Mouse (Mus musculus) cerebellum, adult 2 months (tissue): ENCODE results near the gene Trrap. TPM values are rescaled to one million over a fixed set of nuclear protein-coding genes. Genes with fewer than 3 reads are reported as not detected.

ENCODE experiments used
- DNase-seq, 2 experiments: peaks; one replicate each; pipeline ENCODE4 v3.0.0; 2021
- H3K27ac ChIP-seq: fragments of 200-500 bp; 2 replicates; pipeline ENCODE4 v1.5.1; 2012; ENCODE audit warnings: low read length, control low read depth, inconsistent platforms; ENCODE audit not compliant: insufficient read depth
- H3K27me3 ChIP-seq: fragments of 200-500 bp; 2 replicates; pipeline ENCODE4 v1.6.1; 2012; ENCODE audit warnings: inconsistent platforms, mild to moderate bottlenecking, low read length, moderate library complexity; ENCODE audit not compliant: control insufficient read depth, insufficient read depth
- H3K4me1 ChIP-seq: fragments of 200-500 bp; 2 replicates; pipeline ENCODE4 v1.6.1; 2011; ENCODE audit warnings: low read length; ENCODE audit not compliant: control insufficient read depth, insufficient read depth
- H3K4me3 ChIP-seq: fragments of 200-500 bp; replicated peaks from 2 replicates; pipeline ENCODE3; 2011; ENCODE audit warnings: mild to moderate bottlenecking, low read depth, low read length, control low read depth; ENCODE audit not compliant: insufficient read depth
- CTCF ChIP-seq: fragments of 200-500 bp; IDR thresholded peaks from 2 replicates; pipeline ENCODE4 v1.5.1; 2011; ENCODE audit warnings: low read depth, mild to moderate bottlenecking, control low read depth, low read length, moderate library complexity, borderline replicate concordance; ENCODE audit not compliant: insufficient read depth
- POLR2A ChIP-seq: fragments of 200-500 bp; IDR thresholded peaks from 2 replicates; pipeline ENCODE4 v1.6.1; 2011; ENCODE audit warnings: low read length, control low read depth, borderline replicate concordance; ENCODE audit not compliant: insufficient read depth
- WGBS: fragments of 180-500 bp; shearing (Covaris S2); methylation state at CpG from one replicate; pipeline ENCODE4 v1.1.7; 2018; 5-methylcytosine and 5-hydroxymethylcytosine counted together
- polyA plus RNA-seq: library from polyadenylated mRNA; depleted of rRNA; stranded (reverse); fragments of >200 nt; gene quantifications from 2 replicates; pipeline ENCODE4 v1.2.3, GENCODE M21; 2012

The Trrap gene
- polyA plus RNA-seq, 1 experiment, result 128 TPM

DNA sequence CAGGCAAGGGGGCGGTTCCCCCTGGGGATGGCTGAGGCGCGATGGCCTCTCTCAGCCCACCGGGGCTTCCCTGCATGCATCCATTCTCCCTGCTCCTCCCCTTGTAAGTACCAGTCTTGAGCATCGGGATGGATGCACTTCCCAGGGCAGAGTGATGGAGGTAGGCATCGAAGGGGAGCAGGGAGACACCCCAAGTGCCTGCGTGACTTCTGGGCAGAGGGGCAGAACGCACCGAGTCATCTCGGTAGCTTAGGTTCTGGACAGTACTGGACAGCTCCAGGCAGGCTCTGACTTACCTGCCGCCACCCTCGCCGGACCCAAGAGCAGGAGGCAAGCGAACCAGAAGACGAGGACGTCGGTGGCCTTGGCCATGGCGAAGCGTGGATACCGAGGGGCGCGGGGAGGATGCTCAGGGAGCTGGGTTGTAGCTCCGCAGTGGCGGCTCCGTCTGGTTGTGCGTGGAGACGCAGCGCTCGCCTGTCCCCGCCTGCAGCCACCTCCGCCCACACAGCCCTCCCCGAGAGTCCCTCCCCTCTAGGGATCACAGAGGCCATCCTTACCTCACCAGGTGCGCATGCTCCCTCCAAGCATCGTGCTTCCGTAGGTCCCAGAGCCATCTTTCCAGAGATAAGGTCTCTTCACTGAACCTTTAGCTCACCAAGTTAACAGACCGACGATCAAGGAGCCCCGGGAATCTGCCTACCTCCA lies 6.2 kb upstream of the Trrap start, which contains the start of gene Tmem130:
Gene Tmem130 (minus strand): TSS at position 658 of the 708 bp plus-strand sequence.
- peak; percentile 91 to 94 for DNase-seq
- TF ChIP-seq POLR2A, result peak; percentile 77
- TF ChIP-seq CTCF, result no peak
- WGBS, result 1% methylated on average over 38 of the region's 38 CpGs
- Histone ChIP-seq H3K27ac (peak within 1 kb of the TSS; percentile 45), H3K4me1 (peaks cover 5% of the 10 kb centered on the region), H3K4me3 (peak within 1 kb of the TSS; percentile 74), H3K27me3 (no peaks in the 10 kb centered on the region)

DNA sequence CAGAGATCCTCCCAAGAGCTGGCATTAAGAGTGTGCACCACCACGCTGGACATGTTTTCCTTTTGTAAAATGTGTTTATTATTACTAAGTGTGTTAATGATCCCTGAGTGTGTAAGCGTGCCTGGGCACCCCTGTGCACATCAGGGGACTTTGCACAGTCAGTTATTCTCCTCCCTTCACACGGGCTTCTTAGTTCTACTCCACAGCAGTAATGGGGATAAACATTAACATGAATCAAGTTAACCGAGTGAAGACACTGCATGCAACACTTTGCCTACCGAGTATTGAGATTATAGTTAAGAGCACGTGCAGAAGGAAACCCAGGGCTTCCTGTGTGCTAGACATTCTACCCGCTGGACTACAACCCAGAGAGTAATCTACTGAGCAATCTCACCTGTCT lies 1.5 kb upstream of the Trrap start:
- H3K27me3 ChIP-seq, result no peaks in the 10 kb centered on the region
- no peak overlapping the region for H3K4me3 ChIP-seq
- 86% methylated on average over 7 of the region's 7 CpGs for WGBS
- TF ChIP-seq CTCF (no peak), POLR2A (no peak)
- DNase-seq, result no peak
- peaks cover 3% of the 10 kb centered on the region; the same call in 1 of the 2 replicates for H3K4me1 ChIP-seq
- no peak overlapping the region for H3K27ac ChIP-seq

DNA sequence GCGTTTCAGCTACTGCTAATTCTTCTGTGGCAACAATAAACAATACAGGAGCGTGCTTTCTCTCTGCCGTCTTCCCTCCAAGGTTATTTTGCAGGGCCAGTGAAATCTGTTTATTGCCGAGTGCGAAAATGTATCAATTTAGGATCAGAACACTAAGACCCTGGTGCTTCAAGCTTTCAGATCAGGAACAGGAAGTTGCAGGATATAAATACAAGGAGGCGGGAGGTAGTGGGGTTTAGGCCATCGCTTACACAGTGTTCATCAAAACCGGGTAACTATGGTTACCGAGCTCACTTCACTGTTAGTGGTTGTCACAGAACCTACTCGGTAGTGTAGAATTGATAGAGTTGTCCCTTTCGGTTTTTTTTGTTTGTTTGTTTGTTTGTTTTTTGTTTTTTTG lies 886 bp upstream of the Trrap start:
- no peak for DNase-seq
- Histone ChIP-seq H3K27me3 (no peaks in the 10 kb centered on the region), H3K27ac (no peak overlapping the region), H3K4me3 (no peak overlapping the region), H3K4me1 (peaks cover 3% of the 10 kb centered on the region; the same call in 1 of the 2 replicates)
- WGBS, result 84% methylated on average over 11 of the region's 11 CpGs
- TF ChIP-seq CTCF, result no peak

DNA sequence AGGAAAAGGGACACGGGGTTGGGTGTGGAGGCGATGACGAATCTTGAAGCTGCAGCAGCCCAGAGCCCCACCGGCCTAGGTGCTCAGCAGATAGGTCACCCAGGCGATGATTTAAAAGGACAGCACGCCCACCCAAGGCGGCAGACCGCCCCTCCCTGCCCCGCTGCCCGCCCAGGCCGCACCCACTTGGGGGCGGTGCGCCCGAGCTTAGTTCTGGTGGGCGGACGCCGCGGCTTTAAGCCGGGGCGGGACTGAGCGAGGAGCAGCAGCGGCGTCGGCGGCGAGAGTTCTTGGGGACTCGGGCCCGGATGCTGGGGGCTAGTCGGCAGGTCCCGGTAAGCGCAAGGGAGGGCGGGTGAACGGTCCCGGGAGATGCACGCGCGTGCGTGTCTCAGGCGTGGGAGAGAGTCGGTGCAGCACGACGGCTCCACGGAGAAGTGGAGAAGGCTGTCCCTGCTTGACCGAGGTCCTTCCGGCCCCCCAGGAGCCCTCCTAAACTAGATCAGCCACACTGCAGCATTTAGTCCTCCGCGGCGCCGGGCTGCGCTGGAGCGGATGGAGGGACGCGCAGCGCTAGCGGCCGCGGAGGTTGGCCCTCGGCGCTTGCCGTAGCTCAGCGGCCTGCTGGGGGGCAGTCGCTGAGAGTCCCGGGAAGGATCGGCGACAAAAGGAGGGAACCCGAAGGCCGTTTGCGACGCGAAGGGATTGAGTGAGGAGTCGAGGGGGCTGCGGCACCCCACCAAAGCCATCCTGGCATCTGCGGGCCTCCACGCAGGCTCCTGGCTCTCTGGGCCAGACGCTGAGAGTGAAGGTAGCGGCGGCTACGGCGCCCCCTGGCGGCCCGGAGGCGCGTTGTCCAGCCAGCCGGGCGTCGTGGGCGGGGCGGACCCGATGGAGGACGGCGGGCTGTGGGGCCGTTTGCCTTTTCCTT lies 644 bp downstream of the Trrap start:
- WGBS, result under 1% methylated on average over 92 of the region's 92 CpGs
- TF ChIP-seq CTCF (peak; percentile 64), POLR2A (peak; percentile 58)

DNA sequence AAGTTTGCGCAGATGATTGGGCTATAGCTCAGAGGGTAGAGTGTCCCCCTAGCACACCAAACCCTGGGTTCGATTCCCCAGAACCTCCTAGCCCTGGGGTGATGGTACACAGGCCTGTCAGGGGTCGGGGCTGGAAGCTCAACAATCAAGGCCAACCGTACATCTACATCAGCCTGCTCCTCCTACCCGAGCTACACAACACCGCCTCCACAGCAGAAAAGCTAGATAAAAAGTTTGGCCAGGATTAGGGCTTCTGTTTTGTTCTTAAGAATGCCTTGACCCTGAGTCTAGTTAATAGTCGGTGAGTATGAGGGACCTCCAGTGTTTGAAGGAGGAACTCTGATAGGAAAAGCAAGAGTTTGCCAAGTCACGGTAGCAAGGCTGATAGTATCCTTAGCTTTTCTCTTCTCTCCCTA lies 1.5 kb downstream of the Trrap start:
- no peak for TF ChIP-seq POLR2A
- TF ChIP-seq CTCF, result no peak
- peak overlapping the region; percentile 86 for H3K4me3 ChIP-seq
- peaks cover 3% of the 10 kb centered on the region; the same call in 1 of the 2 replicates for H3K4me1 ChIP-seq
- H3K27me3 ChIP-seq, result no peaks in the 10 kb centered on the region
- 13% methylated on average over 8 of the region's 8 CpGs for WGBS
- 0 out of 2 replicates have a peak overlapping the region, but pooled peaks have one; percentile 3 for H3K27ac ChIP-seq
- no peak for DNase-seq

More for the DNA sequence above, 644 bp downstream of the Trrap start:
- peak overlapping the region; percentile 86 for H3K4me3 ChIP-seq
- no peaks in the 10 kb centered on the region for H3K27me3 ChIP-seq
- H3K27ac ChIP-seq, result peak overlapping the region; percentile 100
- H3K4me1 ChIP-seq, result peaks cover 3% of the 10 kb centered on the region; the same call in 1 of the 2 replicates
- DNase-seq, result peak; percentile 94 to 97

DNA sequence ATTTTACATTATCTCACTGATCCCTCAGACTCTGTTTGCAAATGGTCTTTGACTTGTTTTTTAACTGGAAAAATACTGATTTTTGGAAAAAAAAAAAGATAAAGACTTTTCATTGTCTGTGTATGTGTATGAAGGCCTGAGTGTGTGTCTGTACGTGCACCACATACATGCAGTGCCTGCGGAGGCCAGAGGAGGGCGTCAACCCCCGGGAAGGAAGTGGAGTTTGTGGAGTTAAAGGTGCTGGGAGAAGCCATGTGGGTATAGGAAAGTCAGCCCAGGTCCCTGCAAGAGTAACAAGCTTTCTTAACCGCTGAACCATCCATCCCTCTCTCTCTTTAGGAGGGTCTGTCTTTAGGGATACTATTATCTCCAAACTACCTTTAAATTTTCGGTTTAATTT lies 5.7 kb downstream of the Trrap start:
- WGBS, result 96% methylated on average over 6 of the region's 6 CpGs
- TF ChIP-seq CTCF (no peak), POLR2A (no peak)
- Histone ChIP-seq H3K4me3 (no peak overlapping the region), H3K27ac (no peak overlapping the region), H3K27me3 (no peaks in the 10 kb centered on the region), H3K4me1 (peaks cover 3% of the 10 kb centered on the region; the same call in 1 of the 2 replicates)
- no peak for DNase-seq

DNA sequence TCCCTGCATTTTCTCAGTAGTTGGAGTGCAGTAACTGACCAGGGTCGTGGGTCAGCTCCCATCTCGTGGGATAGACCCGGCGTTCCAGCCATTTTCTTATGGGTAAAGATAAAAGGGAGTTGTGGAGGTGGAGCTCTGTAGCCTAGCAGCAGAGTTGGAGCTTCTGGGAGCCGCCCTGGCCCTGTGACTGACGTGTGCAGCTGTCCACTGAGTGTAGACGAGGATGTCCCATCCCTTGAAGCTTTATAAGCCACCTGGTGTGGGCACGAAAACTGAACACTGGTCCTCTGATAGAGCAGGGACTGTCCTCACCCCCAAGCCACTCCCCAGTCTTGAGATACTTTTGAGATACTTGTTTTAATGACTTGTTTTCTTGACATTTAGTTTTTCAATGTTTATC lies 13.1 kb downstream of the Trrap start:
- Histone ChIP-seq H3K27ac (no peak overlapping the region), H3K4me1 (no peaks in the 10 kb centered on the region), H3K27me3 (no peaks in the 10 kb centered on the region), H3K4me3 (no peak overlapping the region)
- WGBS, result 74% methylated on average over 8 of the region's 8 CpGs
- TF ChIP-seq POLR2A (no peak), CTCF (no peak)
- DNase-seq, result no peak
